Mouse (Mus musculus) spleen, adult 18-20 months (tissue): ENCODE measurements around the gene Ccdc9.
"Not testable (repeated sequence)": the region's sequence is repeated elsewhere in the genome, so short reads cannot be mapped to it uniquely, and the experiment has no call there.

Experiments
- DNase-seq, 2 experiments: peaks; one replicate each; pipeline ENCODE4 v3.0.0; 2022; ENCODE audit warnings: mixed read lengths in 2 of 2

Gene Ccdc9

DNA sequence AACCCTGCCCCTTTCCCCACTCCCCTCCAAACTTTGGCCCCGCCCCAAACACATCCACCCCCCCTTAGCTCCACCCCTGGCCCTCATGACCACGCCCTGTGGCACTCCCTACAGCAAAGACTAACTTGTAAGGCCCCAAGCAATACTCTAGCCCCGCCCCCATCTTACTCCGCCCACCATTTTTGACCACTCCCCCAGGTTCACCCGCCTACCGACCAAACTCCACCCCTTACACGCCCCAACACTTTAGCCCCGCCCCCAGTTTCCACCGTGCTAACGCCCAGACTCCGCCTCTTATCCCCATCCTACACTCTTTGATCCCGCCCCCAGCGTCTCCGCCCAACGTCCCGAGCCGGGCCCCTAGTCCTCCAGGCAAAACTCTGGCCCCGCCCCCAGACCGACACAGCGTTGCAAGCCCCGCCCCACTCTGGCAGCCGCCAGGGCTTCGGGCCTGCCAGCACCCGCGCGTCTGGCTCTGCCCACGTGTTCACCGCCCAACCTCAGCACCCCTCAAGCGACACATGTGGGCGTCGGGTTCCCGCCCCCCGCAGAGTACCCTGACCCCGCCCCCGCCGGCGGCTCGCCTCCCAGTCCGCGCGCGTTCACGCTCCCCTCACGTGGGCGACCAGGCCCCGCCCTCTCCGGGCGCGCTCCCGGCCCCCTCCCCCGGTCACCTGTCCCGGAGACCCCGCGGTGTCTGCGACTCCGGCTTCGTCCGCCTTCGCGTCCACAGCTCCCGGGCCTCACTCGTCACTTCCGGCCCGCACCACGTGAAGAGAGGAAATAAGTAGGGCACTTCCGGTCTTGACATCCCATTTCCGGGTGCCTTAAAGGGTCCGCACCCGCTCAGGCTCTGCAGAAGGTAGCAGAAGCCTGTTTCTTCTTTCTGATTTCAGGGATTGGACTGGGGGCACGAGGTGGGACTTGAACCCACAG lies at the start of gene Ccdc9:
Gene Ccdc9, minus strand, starts transcription at position 770 of the 936 bp plus-strand sequence.
- DNase-seq: peak; percentile 100

DNA sequence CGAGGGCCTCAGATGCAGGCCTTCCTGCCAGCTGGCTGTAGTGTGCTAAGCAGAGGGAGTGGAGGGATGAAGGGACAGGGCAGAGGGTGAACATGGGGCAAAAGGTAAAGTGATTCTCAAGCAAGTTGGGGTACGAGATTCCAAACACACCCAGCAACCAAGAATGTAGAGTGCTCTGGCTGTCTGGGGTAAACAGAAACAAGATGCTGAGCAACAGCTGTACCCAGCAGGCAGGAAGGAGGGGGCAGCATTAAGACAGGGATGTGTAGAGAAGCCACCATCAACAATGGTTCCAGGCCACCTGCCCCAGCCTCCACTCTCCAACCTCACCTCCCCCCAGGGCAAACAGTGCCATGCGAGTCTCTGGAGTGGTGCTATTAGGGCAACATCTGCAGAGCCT lies 42.6 kb upstream of the Ccdc9 start:
- no peak for DNase-seq

DNA sequence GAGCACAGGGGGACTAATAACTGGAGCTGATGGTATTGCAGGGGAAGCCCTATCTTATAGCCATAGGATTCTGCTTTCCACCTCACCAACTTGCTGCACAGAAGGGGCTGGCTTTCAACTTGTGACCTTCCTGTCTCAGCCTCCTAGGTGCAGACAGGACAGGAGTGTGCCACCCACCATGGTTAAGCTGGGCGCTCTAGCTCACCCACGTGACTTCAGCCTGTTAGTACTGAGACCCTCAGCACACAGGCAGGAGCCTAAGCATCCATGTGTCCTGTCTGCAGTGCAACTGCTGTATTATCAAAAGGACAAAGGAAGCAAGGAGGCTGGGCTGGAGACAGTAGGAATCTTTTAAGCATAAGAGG lies 40.0 kb upstream of the Ccdc9 start:
- DNase-seq: no peak

DNA sequence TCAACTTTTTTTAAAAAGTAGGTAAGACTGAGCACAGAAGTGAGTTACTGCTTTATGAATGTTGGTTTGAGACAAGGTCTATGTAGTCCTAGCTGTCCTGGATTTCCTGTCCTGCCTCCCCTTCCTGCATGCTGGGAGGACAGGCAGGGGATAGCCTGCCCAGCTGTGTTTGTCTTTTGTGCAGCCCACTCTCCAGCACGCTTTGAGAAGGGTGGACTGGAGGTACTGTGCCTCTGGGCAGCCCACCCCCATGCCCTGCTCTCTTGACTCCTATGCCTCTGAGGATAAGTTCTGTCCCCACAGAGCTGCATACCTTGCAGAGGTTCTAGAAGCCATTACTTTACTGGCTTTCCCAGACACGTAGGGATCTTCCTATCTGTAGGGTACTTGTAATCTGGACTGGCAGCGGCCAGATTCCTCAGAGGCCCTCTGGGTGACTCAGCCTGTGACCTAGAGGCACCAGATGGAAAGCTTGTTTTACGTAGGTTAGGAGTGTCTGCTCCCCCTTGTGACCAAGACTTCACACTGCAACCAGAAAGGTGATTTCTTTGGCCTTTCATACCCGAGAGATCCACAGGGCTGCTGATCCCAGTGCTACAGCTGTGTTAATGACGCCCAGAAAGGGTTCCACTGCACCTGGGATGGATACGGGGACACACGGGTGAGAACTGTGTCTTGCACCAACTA lies 39.5 kb upstream of the Ccdc9 start:
- DNase-seq: peak in 1 of 2 experiments; percentile 51

DNA sequence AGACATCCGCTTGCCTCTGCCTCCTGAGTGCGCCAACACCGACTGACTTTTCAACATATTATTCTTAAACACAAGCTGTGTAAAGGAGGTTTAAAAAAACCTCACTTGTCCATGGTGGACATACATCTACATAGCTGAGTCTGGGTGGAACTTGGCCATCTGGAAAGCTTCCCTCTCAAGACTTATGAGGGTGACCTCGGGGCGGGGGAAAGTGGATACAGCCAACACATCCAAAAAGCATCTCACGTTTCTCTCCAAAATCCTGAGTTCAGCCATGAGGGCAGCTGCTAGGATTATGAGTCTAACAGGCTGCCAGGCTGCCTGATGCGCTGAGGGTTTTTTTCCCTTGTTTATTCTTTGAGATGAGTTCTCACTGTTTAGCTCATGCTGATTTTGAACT lies 38.1 kb upstream of the Ccdc9 start:
- no peak for DNase-seq

DNA sequence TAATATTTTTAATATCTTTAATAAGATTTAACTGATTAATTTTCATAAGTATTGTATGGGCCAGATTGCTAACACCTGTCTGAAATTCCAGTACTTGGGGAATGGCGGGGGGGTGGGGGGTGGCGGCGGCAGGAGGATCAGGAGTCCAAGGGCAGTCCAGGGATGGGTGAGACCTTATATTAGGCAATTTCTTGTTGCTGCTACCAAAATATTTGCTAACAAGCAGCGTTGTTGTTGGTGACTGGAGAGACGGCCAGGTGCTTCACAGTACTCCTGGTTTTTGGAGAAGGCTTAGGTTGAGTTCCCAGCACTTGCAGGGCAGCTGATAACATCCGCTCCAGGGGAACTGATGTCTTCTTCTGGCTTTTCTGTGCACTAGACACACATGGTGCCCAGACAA lies 33.9 kb upstream of the Ccdc9 start:
- DNase-seq: no peak

DNA sequence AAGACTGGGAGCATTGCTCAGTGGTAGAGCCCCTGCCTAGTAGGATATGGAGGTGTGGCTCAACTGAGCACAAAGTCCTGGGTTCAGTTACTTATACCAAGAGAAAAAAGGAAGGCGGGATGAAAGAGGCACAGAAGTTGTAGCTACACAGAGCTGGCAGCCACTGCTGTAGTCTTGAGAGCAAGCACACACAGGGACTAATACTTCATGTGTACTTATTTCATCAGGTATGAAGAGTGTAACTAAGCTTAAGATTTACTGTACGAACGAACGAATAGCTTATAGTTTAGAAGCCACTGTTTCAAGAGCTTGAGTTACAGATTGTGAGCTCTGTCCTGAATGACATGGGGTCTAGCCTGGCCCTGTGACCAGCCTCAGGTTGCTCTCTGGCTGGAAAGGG lies 32.6 kb upstream of the Ccdc9 start:
- no peak for DNase-seq

DNA sequence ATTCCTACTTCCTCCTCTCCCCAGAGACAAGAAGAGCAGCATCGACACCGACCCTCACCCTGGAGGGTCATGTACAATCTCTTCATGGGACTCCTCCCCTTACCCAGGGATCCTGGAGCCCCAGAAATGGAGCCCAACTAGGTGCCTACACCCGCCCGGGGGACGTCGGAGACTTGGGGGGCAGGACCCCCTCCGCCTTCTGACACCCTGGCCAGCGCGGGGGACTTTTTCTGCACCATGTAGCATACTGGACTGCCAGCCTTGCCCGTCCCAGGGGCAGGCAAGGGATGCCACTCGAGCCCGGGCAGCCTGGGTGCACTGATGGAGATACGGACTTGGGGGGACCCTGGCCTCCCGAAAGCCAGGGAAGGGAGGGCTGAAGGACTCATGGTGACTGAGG lies 30.5 kb upstream of the Ccdc9 start:
- no peak for DNase-seq

DNA sequence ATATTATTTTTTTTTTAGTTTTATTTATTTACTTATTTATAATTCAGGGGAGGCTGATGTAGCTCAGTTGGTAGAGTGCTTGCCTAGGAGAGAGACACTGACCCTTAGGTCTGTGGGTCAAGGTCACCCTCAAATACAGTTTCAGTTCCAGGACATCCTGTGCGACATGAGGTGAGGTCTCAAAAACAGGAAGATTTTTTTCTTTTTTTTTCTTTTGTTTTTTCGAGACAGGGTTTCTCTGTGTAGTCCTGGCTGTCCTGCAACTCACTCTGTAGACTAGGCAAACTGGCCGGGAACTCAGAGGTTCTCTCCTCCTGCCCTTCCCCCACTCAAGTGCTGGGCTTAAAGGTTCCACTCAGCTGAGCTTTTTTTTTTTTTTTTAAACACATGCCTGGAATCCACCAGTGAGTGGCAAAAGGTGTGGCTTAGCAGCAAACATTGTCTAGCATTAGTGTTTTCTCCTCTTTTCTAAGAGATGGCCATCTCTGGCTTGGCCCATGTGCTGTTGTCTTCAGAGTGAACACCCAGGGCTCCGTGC lies 28.7 kb upstream of the Ccdc9 start:
- DNase-seq: no peak

DNA sequence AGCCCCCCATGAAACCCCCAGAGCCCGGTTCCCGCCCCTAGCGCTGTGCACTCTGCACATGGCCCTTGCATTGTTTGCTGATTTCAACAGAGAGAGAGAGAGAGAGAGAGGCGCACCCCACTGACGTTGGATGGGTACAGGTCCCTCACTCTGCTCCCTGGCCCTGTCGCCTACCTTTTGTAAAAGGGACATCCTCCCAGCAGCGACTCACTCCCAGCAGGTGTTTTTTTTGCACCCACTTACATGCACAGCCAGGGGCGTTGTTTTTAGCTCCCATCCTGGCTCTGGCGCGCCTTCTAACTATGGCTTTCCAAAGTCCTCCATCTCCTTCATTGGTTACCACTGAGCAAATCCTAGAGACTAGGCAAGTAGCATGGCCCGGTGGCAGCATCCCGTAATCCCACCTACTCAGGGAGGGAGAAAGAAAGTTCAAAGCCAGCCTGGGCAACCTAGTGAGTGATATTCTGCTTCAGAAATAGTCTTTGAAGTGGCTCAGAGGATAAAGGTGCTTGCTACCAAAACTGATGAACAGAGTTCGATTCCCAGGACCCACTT lies 27.7 kb upstream of the Ccdc9 start:
- DNase-seq: no peak

DNA sequence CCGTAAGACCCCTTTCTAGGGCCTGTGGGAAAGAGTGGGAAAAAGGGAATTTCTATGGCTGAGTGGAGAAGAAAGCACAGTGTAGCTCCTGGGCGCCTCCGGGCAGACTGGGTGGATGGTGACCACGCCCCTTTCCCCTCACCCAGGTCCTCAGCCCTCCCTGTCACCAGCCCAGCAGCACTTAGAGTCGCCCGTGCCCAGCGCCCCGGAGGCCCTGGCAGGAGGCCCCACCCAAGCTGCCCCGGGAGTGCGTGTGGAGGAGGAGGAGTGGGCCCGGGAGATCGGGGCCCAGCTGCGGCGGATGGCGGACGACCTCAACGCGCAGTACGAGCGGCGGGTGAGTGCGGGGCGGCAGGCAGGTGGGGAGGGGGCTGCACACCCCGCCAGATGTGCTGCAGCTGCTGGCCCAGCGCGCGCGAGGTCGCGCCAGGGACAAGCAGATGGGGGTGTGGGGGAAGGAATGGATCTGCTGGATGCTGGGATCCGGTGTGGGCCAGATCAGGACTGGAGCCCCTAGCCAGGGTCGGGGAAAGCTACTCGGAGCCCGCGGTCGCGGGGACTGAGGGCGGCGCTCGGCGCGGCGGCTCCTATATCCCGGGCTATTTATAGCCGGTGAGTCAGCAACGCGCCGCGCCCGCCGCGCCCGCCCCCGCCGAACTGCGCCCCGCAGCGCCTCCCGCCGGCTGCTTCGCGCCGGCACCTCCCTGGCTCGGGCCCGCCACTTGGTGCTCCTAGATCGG lies 27.1 kb upstream of the Ccdc9 start:
- DNase-seq: peak in 1 of 2 experiments; percentile 58

DNA sequence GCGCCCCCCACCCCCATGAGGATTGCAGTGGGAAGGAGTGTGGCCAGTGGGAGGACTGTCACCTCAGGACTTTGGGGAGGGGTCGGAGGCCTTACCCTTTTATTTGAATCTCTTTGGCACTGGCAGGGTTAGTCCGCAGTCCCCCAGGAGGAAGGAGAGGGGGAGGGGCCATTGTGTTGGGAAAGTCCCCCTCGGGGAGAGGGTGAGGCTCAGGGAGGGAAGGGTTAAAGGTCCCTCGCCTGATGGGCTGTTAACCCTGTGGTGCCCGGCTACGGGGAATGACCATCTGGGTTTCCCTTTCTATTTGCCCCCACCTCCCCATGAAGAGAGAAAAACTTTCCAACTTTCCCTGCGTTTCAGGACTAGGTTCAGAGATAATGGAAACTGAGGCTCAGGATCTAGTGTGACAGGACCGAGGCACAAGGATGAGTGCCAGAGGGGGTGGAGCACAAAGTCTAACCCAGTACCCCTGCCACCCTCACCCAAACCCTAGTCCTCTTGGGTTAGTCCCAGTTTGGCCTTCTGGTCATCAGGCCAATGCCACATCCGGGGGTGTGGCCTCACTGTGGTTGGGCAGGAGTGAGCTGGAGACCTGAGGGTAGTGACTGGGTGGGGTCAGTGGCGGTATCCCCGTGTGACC lies 26.2 kb upstream of the Ccdc9 start:
- DNase-seq: peak; percentile 46 to 58

DNA sequence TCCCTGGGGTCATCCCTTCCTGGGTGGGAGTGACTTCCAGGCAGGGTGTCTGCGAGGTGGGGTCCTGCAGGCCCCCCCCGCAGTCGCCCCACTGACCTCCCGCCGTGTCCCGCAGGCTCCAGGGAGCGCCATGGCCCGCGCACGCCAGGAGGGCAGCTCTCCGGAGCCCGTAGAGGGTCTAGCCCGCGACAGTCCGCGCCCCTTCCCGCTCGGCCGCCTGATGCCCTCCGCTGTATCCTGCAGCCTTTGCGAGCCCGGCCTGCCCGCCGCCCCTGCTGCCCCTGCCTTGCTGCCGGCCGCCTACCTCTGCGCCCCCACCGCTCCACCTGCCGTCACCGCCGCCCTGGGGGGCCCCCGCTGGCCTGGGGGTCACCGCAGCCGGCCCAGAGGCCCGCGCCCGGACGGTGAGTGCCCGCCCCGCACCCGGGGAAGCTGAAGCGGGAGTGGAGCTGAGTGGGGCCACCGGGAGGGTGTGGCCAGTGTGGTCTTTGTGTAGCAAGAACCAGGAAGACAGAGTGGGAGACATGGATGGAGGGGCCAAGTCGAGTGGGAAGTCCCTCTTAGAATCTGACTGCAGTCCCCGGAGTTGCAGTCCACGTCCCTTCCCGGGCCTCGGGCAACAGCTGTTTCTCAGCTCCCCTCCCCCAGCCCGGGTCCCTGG lies 25.5 kb upstream of the Ccdc9 start:
- peak in 1 of 2 experiments; percentile 37 for DNase-seq

DNA sequence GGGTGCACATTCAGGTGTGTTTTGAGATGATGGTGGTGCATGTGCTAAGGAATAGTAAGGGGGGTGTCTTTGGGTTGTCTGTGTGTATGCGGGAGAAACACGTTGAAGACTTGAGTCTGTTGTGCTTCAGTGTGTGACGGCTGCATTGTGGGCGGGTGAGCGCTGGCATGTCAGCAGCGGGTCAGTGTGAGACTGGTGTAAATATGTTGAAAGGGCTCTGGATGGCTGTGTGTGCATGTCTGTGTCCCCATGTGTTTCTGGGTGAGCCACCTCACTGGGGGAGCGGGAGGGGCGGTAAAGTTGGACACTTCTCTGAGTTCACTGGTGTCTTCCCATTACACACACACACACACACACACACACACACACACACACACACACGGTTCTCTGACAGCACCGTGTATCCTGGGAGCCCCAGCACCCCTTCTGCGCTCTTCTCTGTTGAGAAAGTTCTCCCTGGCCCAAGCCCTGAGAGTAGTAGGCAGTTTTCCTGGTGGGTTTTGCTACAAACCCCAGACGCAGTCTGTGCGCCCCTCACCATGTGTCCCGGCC lies 24.9 kb upstream of the Ccdc9 start:
- DNase-seq: no peak

DNA sequence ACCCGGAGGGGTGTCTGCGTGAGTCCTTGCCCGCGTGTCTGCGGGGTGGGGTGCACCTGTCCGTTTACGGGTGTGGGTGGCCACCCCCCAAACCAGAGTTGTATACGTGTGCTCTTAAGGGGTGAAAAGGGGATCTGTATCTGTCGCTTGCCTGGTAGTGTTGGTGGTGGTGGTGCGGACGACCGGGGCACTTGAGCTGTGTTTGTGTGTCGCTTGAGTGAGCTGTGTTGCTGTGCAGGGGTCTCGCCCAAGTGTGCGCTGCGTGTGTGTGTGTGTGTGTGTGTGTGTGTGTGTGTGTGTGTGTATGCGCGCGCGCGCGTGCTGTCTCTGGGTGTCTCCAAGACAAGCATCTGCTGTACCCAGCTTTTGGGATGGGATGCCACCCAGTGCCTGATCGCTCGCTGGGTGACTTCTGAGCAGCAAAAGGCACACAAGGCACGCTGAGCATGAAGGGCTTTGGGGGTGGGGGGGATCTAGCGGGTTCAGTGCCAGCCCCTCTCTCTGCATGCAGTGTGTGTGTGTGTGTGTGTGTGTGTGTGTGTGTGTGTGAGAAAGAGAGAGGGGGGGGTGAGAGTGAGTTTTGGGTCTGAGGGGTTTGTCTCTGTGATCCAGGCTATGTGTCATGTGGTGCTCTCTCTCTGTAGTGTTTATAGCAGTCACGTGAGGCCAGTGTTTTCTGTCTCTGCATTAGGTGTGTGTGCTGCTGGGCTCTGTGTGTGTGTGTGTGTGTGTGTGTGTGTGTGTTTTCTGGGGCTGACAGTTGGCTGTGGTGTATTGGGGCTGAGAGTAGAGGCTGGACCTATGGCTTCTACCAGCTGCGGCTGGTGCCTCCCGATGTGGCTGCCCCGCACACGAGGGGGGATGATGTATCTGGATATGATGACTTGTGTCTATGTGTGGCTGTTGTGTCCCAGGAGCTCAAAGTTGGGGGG lies 24.2 kb upstream of the Ccdc9 start:
- peak in 1 of 2 experiments; percentile 42 for DNase-seq

DNA sequence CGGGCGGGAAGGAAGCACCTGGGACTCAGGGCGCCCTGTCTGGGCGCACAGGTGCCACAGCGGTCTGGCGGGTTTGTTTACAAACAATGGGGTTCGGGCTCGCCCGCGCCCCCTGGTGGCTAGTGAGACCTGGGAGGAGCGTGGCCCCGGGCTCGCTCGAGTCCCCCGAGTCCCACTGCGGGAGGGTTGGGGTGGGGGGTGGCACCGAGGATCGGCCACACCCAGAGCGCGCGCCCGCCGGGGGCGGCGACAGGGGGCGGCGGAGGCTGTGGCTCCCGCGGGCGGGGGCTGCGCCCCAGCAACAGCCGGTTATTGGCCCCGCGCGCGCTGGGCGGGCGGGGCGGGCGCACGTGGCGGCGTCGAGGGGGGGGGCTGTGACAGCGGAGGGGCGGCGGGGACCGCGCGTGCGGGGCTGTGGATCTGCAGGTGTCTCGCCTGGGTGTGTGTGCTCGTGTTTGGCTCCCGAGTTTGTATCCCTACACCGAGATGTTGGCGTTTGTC lies 23.5 kb upstream of the Ccdc9 start:
- peak; percentile 74 to 86 for DNase-seq

DNA sequence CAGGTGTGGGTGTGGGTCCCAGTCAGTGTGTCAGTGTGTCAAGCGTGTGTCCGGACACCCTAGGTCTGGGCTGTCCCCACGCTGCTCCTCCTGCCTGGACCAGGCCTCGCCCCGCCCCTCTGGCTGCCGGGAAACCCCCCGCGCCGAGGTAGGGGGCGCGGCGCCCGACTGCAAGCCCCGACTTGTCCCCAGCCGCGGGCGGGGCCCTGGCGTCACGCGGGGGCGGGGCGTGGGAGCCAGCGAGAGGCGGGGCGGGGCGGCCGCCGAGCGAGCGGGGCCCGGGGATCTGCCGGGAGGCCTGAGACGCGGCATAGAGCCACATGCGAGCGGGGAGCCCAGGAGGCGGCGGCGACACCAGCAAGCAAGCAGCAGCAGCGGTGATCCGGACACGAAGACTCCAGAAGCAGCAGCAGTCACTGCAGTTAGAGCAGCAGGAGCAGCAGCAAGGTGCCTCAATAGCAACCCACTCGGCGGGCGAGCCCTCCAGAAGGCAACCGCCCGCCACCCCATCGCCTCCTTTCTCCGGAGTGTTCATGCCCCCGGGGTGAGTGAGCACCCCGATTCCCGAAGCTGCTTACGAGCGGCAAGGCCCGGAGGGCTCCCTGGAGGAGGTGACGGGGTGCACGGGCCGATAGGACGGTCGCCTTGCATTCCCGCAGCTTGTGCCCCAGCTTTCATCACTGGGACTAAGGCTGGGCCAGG lies 22.9 kb upstream of the Ccdc9 start:
- peak; percentile 86 to 95 for DNase-seq

DNA sequence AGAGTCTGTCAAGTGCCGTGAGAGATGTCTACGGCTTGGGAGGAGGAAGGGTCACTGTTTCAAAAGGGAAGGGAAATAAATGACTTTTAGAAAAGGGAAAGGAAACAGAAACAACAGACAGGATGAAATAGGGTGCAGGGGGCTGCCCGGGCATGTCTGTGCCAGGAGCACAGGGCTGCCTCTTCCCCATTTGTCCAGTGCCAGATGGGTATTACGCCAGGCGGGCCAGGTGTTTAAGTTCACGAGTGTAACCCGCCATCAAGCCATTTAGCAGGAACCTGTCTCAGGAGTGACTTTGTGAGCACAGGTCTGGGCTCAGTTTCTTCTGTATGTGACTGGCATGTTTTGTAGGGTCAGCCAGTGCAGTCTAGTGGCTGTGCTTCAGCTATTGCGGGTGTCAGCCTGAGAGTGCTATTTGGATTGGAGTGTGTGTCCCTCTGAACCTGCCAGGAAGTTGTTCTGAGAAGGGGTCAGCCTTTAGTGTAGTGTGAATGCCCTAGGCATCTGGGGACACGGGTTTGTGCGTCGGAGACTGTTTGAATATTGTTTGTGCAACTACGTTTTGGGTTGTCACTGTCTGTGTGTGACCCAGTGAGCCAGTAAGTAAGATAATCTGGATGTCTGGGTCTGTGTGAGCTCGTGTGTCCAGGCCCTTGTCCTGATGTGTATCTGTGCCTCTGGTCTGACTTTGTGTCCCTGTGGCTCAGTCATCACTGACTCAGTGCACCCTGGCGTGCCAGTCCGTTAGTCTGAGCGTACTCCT lies 22.1 kb upstream of the Ccdc9 start:
- peak in 1 of 2 experiments; percentile 22 for DNase-seq

DNA sequence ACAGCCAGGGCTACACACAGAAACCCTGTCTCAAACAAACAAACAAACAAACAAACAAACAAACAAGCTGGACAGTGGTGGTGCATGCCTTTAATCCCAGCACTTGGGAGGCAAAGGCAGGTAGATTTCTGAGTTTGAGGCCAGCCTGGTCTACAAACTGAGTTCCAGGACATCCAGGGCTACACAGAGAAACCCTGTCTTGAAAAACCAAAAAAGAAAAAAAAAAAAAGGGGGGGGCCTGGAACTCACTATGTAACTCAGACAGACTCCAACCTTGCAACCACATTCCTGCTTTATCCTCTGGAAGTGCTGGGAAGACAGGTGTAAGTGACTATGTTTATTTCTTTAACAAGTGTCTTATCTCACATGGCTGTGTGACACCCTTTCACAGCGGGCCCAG lies 21.5 kb upstream of the Ccdc9 start, which contains the start of gene Bbc3:
Gene Bbc3, plus strand, starts transcription at position 301 of the 400 bp plus-strand sequence.
- DNase-seq: not testable (repeated sequence)
